Mouse (Mus musculus): ENCODE measurements around the gene Tatdn2. TPM values are rescaled to one million over a fixed set of nuclear protein-coding genes. Genes with fewer than 3 reads are reported as not detected.
"Not testable (repeated sequence)": the region's sequence is repeated elsewhere in the genome, so short reads cannot be mapped to it uniquely, and the experiment has no call there.

The Tatdn2 gene
- polyA plus RNA-seq, 1 experiment = 35.5 TPM

DNA sequence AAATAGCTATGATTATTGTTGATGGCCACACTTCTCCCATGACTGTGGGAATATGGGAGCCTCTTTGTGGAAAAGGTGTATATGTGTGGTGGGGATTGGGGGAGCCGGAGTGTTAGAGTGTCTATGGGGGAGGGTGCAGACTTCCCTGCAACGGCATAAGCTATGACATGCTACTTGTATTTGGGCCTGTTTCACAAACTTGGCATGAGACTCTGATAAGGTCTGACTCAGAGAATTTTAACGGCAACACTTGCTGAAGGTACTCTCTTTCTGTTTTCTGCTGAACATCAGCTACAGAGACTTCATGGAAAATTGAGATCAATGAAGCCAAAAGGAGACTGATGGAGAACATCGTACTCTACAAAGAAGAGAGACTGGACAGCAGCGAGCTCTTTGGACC is 3.5 kb upstream of the Tatdn2 start:
- no peak overlapping the region for H3K27ac ChIP-seq (ENCODE audit: insufficient read depth, low read depth, low read length)
- TF ChIP-seq POLR2A (IDR thresholded peaks at IDR 0.05; ENCODE audit: low read depth, low read length) = no peak

DNA sequence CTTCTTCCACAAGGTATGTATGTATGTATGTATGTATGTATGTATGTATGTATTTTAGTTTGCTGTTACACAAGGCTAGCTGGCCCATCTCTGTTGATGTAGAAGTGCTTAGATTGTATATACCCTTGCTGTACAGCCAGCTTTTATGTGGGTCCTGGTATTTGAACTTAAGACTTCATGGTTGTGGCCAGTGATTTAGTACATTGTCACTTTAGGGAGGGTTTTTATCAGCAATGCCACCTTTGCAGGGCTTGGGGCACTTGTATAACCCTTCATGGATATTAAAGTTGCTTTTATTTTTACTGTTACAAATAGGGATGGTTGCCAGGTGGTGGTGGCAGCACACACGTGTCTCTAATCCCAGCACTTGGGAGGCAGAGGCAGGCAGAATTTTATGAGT is 1.6 kb upstream of the Tatdn2 start:
- DNase-seq = no peak
- no peak for TF ChIP-seq POLR2A (IDR thresholded peaks at IDR 0.05; ENCODE audit: low read depth, low read length)
- no peak for TF ChIP-seq CTCF (conservative IDR thresholded peaks at IDR 0.05; ENCODE audit: insufficient read depth, insufficient read length, low read depth, low read length)
- H3K4me1 ChIP-seq (ENCODE audit: control insufficient read depth, insufficient read depth, low read length) = peaks cover 22% of the 10 kb centered on the region
- 50% methylated on average over 1 of the region's 1 CpGs for WGBS
- H3K36me3 ChIP-seq (ENCODE audit: control insufficient read depth, insufficient read depth, low read length) = no peaks in the 10 kb centered on the region
- H3K27ac ChIP-seq (ENCODE audit: insufficient read depth, low read depth, low read length) = no peak overlapping the region
- H3K27me3 ChIP-seq (replicated peaks; ENCODE audit: control insufficient read depth, insufficient read depth, low read length) = no peaks in the 10 kb centered on the region
- no peak overlapping the region for H3K4me3 ChIP-seq (ENCODE audit: insufficient read depth, low read depth, low read length)

More for the DNA sequence above, 3.5 kb upstream of the Tatdn2 start:
- H3K36me3 ChIP-seq (ENCODE audit: control insufficient read depth, insufficient read depth, low read length) = no peaks in the 10 kb centered on the region
- WGBS = 79% methylated on average over 5 of the region's 5 CpGs
- H3K4me3 ChIP-seq (ENCODE audit: insufficient read depth, low read depth, low read length) = no peak overlapping the region
- H3K4me1 ChIP-seq (ENCODE audit: control insufficient read depth, insufficient read depth, low read length) = peaks cover 24% of the 10 kb centered on the region
- no peak for DNase-seq
- H3K27me3 ChIP-seq (replicated peaks; ENCODE audit: control insufficient read depth, insufficient read depth, low read length) = no peaks in the 10 kb centered on the region

DNA sequence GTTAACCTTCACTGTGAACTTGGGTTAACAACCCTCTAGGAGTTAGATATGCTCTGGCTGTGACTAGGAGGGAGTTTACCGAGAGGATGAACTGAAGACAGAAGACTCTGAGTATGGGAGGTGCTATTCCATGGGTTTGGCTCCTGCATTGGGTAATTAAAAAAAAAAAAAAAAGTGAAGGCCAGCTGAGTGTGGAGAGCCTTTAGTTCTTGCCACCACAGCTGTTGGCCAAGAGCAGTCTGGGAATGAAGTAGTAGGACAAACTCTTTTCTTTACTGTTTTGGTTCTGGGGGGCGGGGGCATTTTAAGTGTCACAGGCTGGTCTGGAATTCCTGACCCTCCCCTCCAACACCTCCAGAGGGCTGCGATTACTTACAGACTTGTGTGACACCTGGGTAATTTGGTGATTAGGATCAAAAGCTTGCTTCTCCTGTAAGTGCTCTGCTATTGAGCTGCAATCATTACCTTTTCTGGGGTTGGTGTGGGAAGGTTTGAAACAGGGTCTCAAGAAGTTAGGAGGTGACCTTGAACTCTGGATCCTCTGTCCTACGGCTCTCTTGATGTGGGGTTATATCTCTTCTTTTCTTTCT is 989 bp upstream of the Tatdn2 start:
- H3K27me3 ChIP-seq (replicated peaks; ENCODE audit: control insufficient read depth, insufficient read depth, low read length) = no peaks in the 10 kb centered on the region
- H3K4me1 ChIP-seq (ENCODE audit: control insufficient read depth, insufficient read depth, low read length) = peaks cover 18% of the 10 kb centered on the region
- TF ChIP-seq POLR2A (IDR thresholded peaks at IDR 0.05; ENCODE audit: low read depth, low read length) = no peak
- H3K27ac ChIP-seq (ENCODE audit: insufficient read depth, low read depth, low read length) = peak overlapping the region; percentile 93
- H3K36me3 ChIP-seq (ENCODE audit: control insufficient read depth, insufficient read depth, low read length) = no peaks in the 10 kb centered on the region
- WGBS = 42% methylated on average over 4 of the region's 4 CpGs
- H3K4me3 ChIP-seq (ENCODE audit: insufficient read depth, low read depth, low read length) = no peak overlapping the region
- DNase-seq = peak; percentile 39

GRCm38 (mm10) chr6:113697222-113698205 is 664 bp downstream of the Tatdn2 start:
- H3K27ac ChIP-seq (ENCODE audit: insufficient read depth, low read depth, low read length) = peak overlapping the region; percentile 65
- no peak for TF ChIP-seq CTCF (conservative IDR thresholded peaks at IDR 0.05; ENCODE audit: insufficient read depth, insufficient read length, low read depth, low read length)
- H3K4me1 ChIP-seq (ENCODE audit: control insufficient read depth, insufficient read depth, low read length) = peaks cover 15% of the 10 kb centered on the region
- H3K36me3 ChIP-seq (ENCODE audit: control insufficient read depth, insufficient read depth, low read length) = peaks cover 3% of the 10 kb centered on the region; the same call in 1 of the 2 replicates
- H3K4me3 ChIP-seq (ENCODE audit: insufficient read depth, low read depth, low read length) = peak overlapping the region; percentile 65
- under 1% methylated on average over 113 of the region's 113 CpGs for WGBS
- DNase-seq = no peak
- H3K27me3 ChIP-seq (replicated peaks; ENCODE audit: control insufficient read depth, insufficient read depth, low read length) = no peaks in the 10 kb centered on the region

DNA sequence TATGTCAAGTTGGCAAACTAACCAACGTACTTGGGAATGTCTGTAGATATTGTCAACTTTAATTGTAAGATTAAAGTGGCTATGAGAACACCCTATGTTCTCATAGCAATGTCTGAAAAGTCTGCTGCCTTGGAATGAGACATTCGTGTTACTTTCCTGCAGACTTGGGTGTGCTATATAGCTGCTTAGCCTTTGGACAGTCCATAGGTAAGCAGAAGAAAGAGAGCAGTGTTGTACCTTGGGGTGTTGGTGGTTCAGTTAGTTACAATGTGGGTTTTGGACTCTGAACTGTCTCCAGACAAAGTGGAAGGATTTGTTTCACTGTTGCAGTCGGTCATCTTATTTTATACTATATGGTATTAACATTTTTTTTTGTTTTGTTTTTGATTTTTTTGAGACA is 15.9 kb downstream of the Tatdn2 start:
- 72% methylated on average over 3 of the region's 3 CpGs for WGBS
- DNase-seq = no peak
- H3K27ac ChIP-seq (ENCODE audit: insufficient read depth, low read depth, low read length) = no peak overlapping the region

DNA sequence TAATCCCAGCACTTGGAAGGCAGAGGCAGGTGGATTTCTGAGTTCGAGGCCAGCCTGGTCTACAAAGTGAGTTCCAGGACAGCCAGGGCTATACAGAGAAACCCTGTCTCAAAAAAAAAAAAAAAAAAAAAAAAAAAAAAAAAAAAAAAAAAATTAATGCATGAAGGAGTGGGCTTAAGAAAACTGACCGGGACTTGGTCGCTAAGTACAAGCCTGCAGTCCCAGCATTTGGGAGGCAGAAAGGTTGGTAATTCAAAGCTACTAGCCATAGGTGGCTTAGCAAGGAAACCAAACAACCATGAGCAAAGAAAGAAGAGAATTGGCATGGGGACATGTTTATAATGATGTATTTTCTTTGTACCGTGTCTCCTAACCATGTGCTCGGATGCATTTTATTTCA is 16.5 kb downstream of the Tatdn2 start:
- not testable (repeated sequence) for H3K4me3 ChIP-seq (ENCODE audit: insufficient read depth, low read depth, low read length)
- 90% methylated on average over 5 of the region's 5 CpGs for WGBS

More for the DNA sequence above, 15.9 kb downstream of the Tatdn2 start:
- Histone ChIP-seq H3K27me3 (replicated peaks; ENCODE audit: control insufficient read depth, insufficient read depth, low read length) (no peaks in the 10 kb centered on the region), H3K4me1 (ENCODE audit: control insufficient read depth, insufficient read depth, low read length) (no peaks in the 10 kb centered on the region; the same call in 1 of the 2 replicates), H3K36me3 (ENCODE audit: control insufficient read depth, insufficient read depth, low read length) (peaks cover 3% of the 10 kb centered on the region), H3K4me3 (ENCODE audit: insufficient read depth, low read depth, low read length) (no peak overlapping the region)
- TF ChIP-seq CTCF (conservative IDR thresholded peaks at IDR 0.05; ENCODE audit: insufficient read depth, insufficient read length, low read depth, low read length) = no peak
- TF ChIP-seq POLR2A (IDR thresholded peaks at IDR 0.05; ENCODE audit: low read depth, low read length) = no peak

DNA sequence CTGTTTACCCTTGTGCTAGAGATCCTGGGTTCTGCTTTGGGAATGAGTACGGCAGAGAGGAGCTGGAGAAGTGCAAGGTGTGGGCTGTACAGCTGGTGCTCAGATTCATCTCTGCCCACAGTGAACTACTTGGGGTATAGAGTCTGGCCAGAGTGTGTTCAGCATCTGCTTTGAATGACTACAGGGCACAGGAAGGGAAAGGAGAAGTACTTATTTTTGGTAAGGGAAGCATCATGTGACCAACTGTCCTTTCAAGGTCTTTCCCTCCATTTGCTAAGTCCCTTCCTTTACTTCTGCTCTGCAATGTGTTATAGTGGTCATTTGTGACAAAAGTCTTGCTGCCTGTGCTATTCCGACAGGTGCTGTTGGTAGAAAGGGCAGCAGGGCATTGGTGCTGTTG is 17.4 kb downstream of the Tatdn2 start:
- no peak for DNase-seq
- no peak for TF ChIP-seq CTCF (conservative IDR thresholded peaks at IDR 0.05; ENCODE audit: insufficient read depth, insufficient read length, low read depth, low read length)
- TF ChIP-seq POLR2A (IDR thresholded peaks at IDR 0.05; ENCODE audit: low read depth, low read length) = no peak
- 90% methylated on average over 2 of the region's 2 CpGs for WGBS
- H3K4me1 ChIP-seq (ENCODE audit: control insufficient read depth, insufficient read depth, low read length) = no peaks in the 10 kb centered on the region; the same call in 1 of the 2 replicates
- H3K27me3 ChIP-seq (replicated peaks; ENCODE audit: control insufficient read depth, insufficient read depth, low read length) = no peaks in the 10 kb centered on the region
- no peaks in the 10 kb centered on the region; the same call in none of the 2 replicates for H3K36me3 ChIP-seq (ENCODE audit: control insufficient read depth, insufficient read depth, low read length)
- H3K27ac ChIP-seq (ENCODE audit: insufficient read depth, low read depth, low read length) = no peak overlapping the region
- H3K4me3 ChIP-seq (ENCODE audit: insufficient read depth, low read depth, low read length) = no peak overlapping the region

More for the DNA sequence above, 16.5 kb downstream of the Tatdn2 start:
- H3K27me3 ChIP-seq (replicated peaks; ENCODE audit: control insufficient read depth, insufficient read depth, low read length); DNase-seq; H3K27ac ChIP-seq (ENCODE audit: insufficient read depth, low read depth, low read length); H3K4me1 ChIP-seq (ENCODE audit: control insufficient read depth, insufficient read depth, low read length); H3K36me3 ChIP-seq (ENCODE audit: control insufficient read depth, insufficient read depth, low read length): not testable (repeated sequence)

Measured in kidney, adult 2 months (tissue).